Comparison of ENCODE assay signal across 18 mouse cellular contexts in genomic region chr10:5384131-5384776, GRCm38 (mm10).
DNase-seq lines count a peak whose midpoint lies in the region; ATAC-seq and TF ChIP-seq lines count a peak whose summit lies in the region.
"Had no signal": no experiment of that assay in that cellular context is flagged by ENCODE, and none has a peak within 500 bp of the region (broad histone marks: within the 10 kb centered on the region; RNA-seq: fewer than 3 reads in every experiment).

No protein-coding gene starts in this region.

- no peaks in the 10 kb centered on the region for H3K27me3 ChIP-seq in kidney, postnatal 0 days (ENCODE audit: insufficient read depth, low read length)
- no peaks in the 10 kb centered on the region for H3K27me3 ChIP-seq in hindbrain, postnatal 0 days (ENCODE audit: insufficient read depth, low read length)
- no peaks in the 10 kb centered on the region for H3K27me3 ChIP-seq in forebrain, embryonic 11.5 days (ENCODE audit: control insufficient read depth, insufficient read depth, low read length)
- H3K27me3 ChIP-seq: heart, embryonic 12.5 days; hindbrain, embryonic 15.5 days; limb, embryonic 13.5 days; midbrain, embryonic 15.5 days; neural tube, embryonic 13.5 days had no signal

- TF ChIP-seq CTCF in kidney, postnatal 0 days (IDR thresholded peaks at IDR 0.05; ENCODE audit: low read depth), result no peak
- no peak for TF ChIP-seq CTCF in hindbrain, postnatal 0 days (IDR thresholded peaks at IDR 0.05; ENCODE audit: low read depth)

- peak; percentile 57; the same call in 1 of the 2 replicates for ATAC-seq in kidney, postnatal 0 days (replicated peaks; ENCODE audit: low FRiP score, low read depth)
- ATAC-seq in megakaryocyte, adult 5-6 weeks (ENCODE audit: poor library complexity, severe bottlenecking), result peak; percentile 45
- no peak for ATAC-seq in hindbrain, postnatal 0 days
- no peak for ATAC-seq in forebrain, embryonic 11.5 days (replicated peaks; ENCODE audit: low FRiP score)
- ATAC-seq: liver, postnatal 0 days; midbrain, embryonic 15.5 days had no signal

- no peaks in the 10 kb centered on the region for H3K36me3 ChIP-seq in kidney, postnatal 0 days (ENCODE audit: insufficient read depth, low read length)
- no peaks in the 10 kb centered on the region for H3K36me3 ChIP-seq in hindbrain, postnatal 0 days (ENCODE audit: insufficient read depth, low read length)
- H3K36me3 ChIP-seq in forebrain, embryonic 11.5 days (ENCODE audit: control insufficient read depth, insufficient read depth, low read length), result no peaks in the 10 kb centered on the region
- H3K36me3 ChIP-seq: G1E; heart, embryonic 12.5 days; hindbrain, embryonic 15.5 days; limb, embryonic 13.5 days; midbrain, embryonic 15.5 days; neural tube, embryonic 13.5 days had no signal

- H3K9me3 ChIP-seq in kidney, postnatal 0 days (replicated peaks; ENCODE audit: low read length), result no peaks in the 10 kb centered on the region
- H3K9me3 ChIP-seq in hindbrain, postnatal 0 days (ENCODE audit: low read length), result no peaks in the 10 kb centered on the region
- H3K9me3 ChIP-seq in forebrain, embryonic 11.5 days (ENCODE audit: control insufficient read depth, low read length), result no peaks in the 10 kb centered on the region
- H3K9me3 ChIP-seq: G1E; hindbrain, embryonic 15.5 days; limb, embryonic 13.5 days; midbrain, embryonic 15.5 days; neural tube, embryonic 13.5 days had no signal

- no peak overlapping the region for H3K9ac ChIP-seq in kidney, postnatal 0 days (ENCODE audit: low read depth, low read length)
- H3K9ac ChIP-seq in hindbrain, postnatal 0 days (replicated peaks; ENCODE audit: low read length), result no peak overlapping the region
- no peak overlapping the region for H3K9ac ChIP-seq in forebrain, embryonic 11.5 days (ENCODE audit: low read length)
- H3K9ac ChIP-seq: heart, embryonic 12.5 days; hindbrain, embryonic 15.5 days; limb, embryonic 13.5 days; liver, postnatal 0 days; midbrain, embryonic 15.5 days; neural tube, embryonic 13.5 days had no signal

- 60% methylated on average over 6 of the region's 6 CpGs for WGBS in kidney, postnatal 0 days
- WGBS in hindbrain, postnatal 0 days, result 87% methylated on average over 6 of the region's 6 CpGs
- WGBS in forebrain, embryonic 11.5 days, result 84% methylated on average over 6 of the region's 6 CpGs

- no peak for DNase-seq in kidney, postnatal 0 days (ENCODE audit: low spot score)
- DNase-seq in kidney, adult 9 months, result no peak
- DNase-seq in ZHBTc4 (ENCODE audit: low read depth, low spot score), result peak; percentile 12
- peak; percentile 73 for DNase-seq in thymus, postnatal 4 days
- no peak for DNase-seq in hindbrain, postnatal 0 days (ENCODE audit: low spot score)
- no peak for DNase-seq in forebrain, embryonic 11.5 days (ENCODE audit: low spot score)
- DNase-seq: cerebellum, adult 9-10 months; liver, postnatal 0 days; lung, postnatal 4 days; right cerebral cortex, adult 18-20 months had no signal

- H3K4me2 ChIP-seq in kidney, postnatal 0 days (ENCODE audit: low read length), result no peak overlapping the region
- H3K4me2 ChIP-seq in hindbrain, postnatal 0 days (ENCODE audit: low read depth, low read length), result no peak overlapping the region
- H3K4me2 ChIP-seq in forebrain, embryonic 11.5 days (ENCODE audit: low read depth, low read length, severe bottlenecking), result no peak overlapping the region
- H3K4me2 ChIP-seq: heart, embryonic 12.5 days; hindbrain, embryonic 15.5 days; limb, embryonic 13.5 days; midbrain, embryonic 15.5 days; neural tube, embryonic 13.5 days had no signal

- H3K4me1 ChIP-seq in kidney, postnatal 0 days (replicated peaks; ENCODE audit: insufficient read depth, low read length), result no peaks in the 10 kb centered on the region
- H3K4me1 ChIP-seq in hindbrain, postnatal 0 days (ENCODE audit: insufficient read depth, low read length), result no peaks in the 10 kb centered on the region
- no peaks in the 10 kb centered on the region for H3K4me1 ChIP-seq in forebrain, embryonic 11.5 days (replicated peaks; ENCODE audit: control insufficient read depth, insufficient read depth, low read length)
- H3K4me1 ChIP-seq: hindbrain, embryonic 15.5 days; limb, embryonic 13.5 days; midbrain, embryonic 15.5 days; neural tube, embryonic 13.5 days had no signal

- no peak overlapping the region for H3K27ac ChIP-seq in kidney, postnatal 0 days
- no peak overlapping the region for H3K27ac ChIP-seq in hindbrain, postnatal 0 days
- no peak overlapping the region for H3K27ac ChIP-seq in forebrain, embryonic 11.5 days (ENCODE audit: low read depth, low read length)
- H3K27ac ChIP-seq: hindbrain, embryonic 15.5 days; limb, embryonic 13.5 days; midbrain, embryonic 15.5 days; neural tube, embryonic 13.5 days had no signal

- H3K4me3 ChIP-seq in kidney, postnatal 0 days (replicated peaks; ENCODE audit: low read depth, low read length), result no peak overlapping the region
- H3K4me3 ChIP-seq in hindbrain, postnatal 0 days (ENCODE audit: low read length), result no peak overlapping the region
- H3K4me3 ChIP-seq in forebrain, embryonic 11.5 days (ENCODE audit: low read depth, low read length), result no peak overlapping the region
- H3K4me3 ChIP-seq: erythroblast, embryonic 14.5 days; heart, embryonic 12.5 days; hindbrain, embryonic 15.5 days; limb, embryonic 13.5 days; midbrain, embryonic 15.5 days; neural tube, embryonic 13.5 days had no signal

Comparison
In these comparisons a context has a peak if more than half of its experiments do, and no peak if none do; other contexts are left out.
1. ATAC-seq: peak in kidney, postnatal 0 days (single experiment) and megakaryocyte, adult 5-6 weeks (single experiment); none in hindbrain, postnatal 0 days (single experiment) and forebrain, embryonic 11.5 days (single experiment).
2. DNase-seq: peak in ZHBTc4 (single experiment) and thymus, postnatal 4 days (single experiment); none in kidney, postnatal 0 days (single experiment), kidney, adult 9 months (single experiment), hindbrain, postnatal 0 days (single experiment) and forebrain, embryonic 11.5 days (single experiment).